Mouse (Mus musculus) midbrain, embryonic 10.5 days (tissue): ENCODE data around the gene Ghdc. TPM values are rescaled to one million over a fixed set of nuclear protein-coding genes. Genes with fewer than 3 reads are reported as not detected.
A peak's percentile ranks its signal among the peaks of the same experiment; 100 is the strongest.

Experiments
- DNase-seq: peaks from one replicate; pipeline ENCODE4 v3.0.0-alpha.2; 2017; ENCODE audit warnings: low spot score
- H3K27ac ChIP-seq: fragments of 300-500 bp; sonication (generic); replicated peaks from 2 replicates; pipeline ENCODE4 v1.5.1; 2016; ENCODE audit warnings: mild to moderate bottlenecking
- H3K27me3 ChIP-seq: fragments of 300-500 bp; sonication (generic); 2 replicates; pipeline ENCODE4 v1.6.1; 2016; ENCODE audit warnings: low read depth, mild to moderate bottlenecking; ENCODE audit not compliant: poor library complexity, severe bottlenecking
- H3K36me3 ChIP-seq: fragments of 300-500 bp; sonication (generic); 2 replicates; pipeline ENCODE4 v1.6.1; 2016; ENCODE audit warnings: mild to moderate bottlenecking, moderate library complexity
- H3K4me1 ChIP-seq: fragments of 300-500 bp; sonication (generic); 2 replicates; pipeline ENCODE4 v1.6.1; 2016
- H3K4me3 ChIP-seq: fragments of 300-500 bp; sonication (generic); 2 replicates; pipeline ENCODE4 v1.5.1; 2016; ENCODE audit warnings: mild to moderate bottlenecking, moderate library complexity
- H3K9me3 ChIP-seq: fragments of 300-500 bp; sonication (generic); replicated peaks from 2 replicates; pipeline ENCODE4 v1.6.1; 2016; ENCODE audit warnings: mild to moderate bottlenecking
- WGBS: fragments of 180-500 bp; shearing (Covaris S2); methylation state at CpG from one replicate; pipeline ENCODE4 v1.1.7; 2016; 5-methylcytosine and 5-hydroxymethylcytosine counted together
- polyA plus RNA-seq: library from polyadenylated mRNA; unstranded; fragments of >200 nt; fragmentation: Nextera tagmentation; extraction: Ambion mirVana; gene quantifications from 2 replicates; pipeline ENCODE4 v1.2.1, GENCODE M21; 2016

Ghdc gene
- polyA plus RNA-seq, 1 experiment from 2014 or later, result 3.9 TPM

- WGBS, result 79% methylated on average over 3 of the region's 3 CpGs
- DNase-seq, result no peak
- Histone ChIP-seq H3K4me1 (no peaks in the 10 kb centered on the region), H3K9me3 (no peaks in the 10 kb centered on the region), H3K4me3 (no peak overlapping the region), H3K36me3 (peaks cover 11% of the 10 kb centered on the region), H3K27me3 (no peaks in the 10 kb centered on the region), H3K27ac (no peak overlapping the region)
Observed at GRCm38 (mm10) chr11:100778069-100778468, 7.3 kb upstream of the Ghdc start.

GRCm38 (mm10) chr11:100775921-100776320 is 5.2 kb upstream of the Ghdc start:
- WGBS, result 86% methylated on average over 10 of the region's 10 CpGs
- DNase-seq, result no peak
- Histone ChIP-seq H3K27me3 (no peaks in the 10 kb centered on the region), H3K9me3 (no peaks in the 10 kb centered on the region), H3K4me3 (no peak overlapping the region), H3K36me3 (no peaks in the 10 kb centered on the region), H3K27ac (no peak overlapping the region), H3K4me1 (0 out of 2 replicates have a peak, but pooled peaks cover 1% of the 10 kb centered on the region)

- no peak overlapping the region for H3K27ac ChIP-seq
- WGBS, result 83% methylated on average over 4 of the region's 4 CpGs
- no peak for DNase-seq
- no peaks in the 10 kb centered on the region for H3K36me3 ChIP-seq
- no peaks in the 10 kb centered on the region for H3K27me3 ChIP-seq
- H3K4me3 ChIP-seq, result no peak overlapping the region
- no peaks in the 10 kb centered on the region for H3K9me3 ChIP-seq
- H3K4me1 ChIP-seq, result peaks cover 12% of the 10 kb centered on the region; the same call in 1 of the 2 replicates
Observed at GRCm38 (mm10) chr11:100774261-100774660, 3.5 kb upstream of the Ghdc start.

- Histone ChIP-seq H3K9me3 (no peaks in the 10 kb centered on the region), H3K27me3 (no peaks in the 10 kb centered on the region), H3K4me1 (peaks cover 12% of the 10 kb centered on the region; the same call in 1 of the 2 replicates), H3K27ac (no peak overlapping the region), H3K36me3 (no peaks in the 10 kb centered on the region), H3K4me3 (peak overlapping the region; percentile 54)
- no peak for DNase-seq
- 59% methylated on average over 6 of the region's 6 CpGs for WGBS
Observed at GRCm38 (mm10) chr11:100769980-100770379, 777 bp downstream of the Ghdc start.

- no peaks in the 10 kb centered on the region for H3K9me3 ChIP-seq
- H3K36me3 ChIP-seq, result no peaks in the 10 kb centered on the region
- peaks cover 9% of the 10 kb centered on the region for H3K27me3 ChIP-seq
- 91% methylated on average over 5 of the region's 5 CpGs for WGBS
- no peak for DNase-seq
- no peak overlapping the region for H3K4me3 ChIP-seq
- H3K4me1 ChIP-seq, result peaks cover 12% of the 10 kb centered on the region; the same call in 1 of the 2 replicates
- no peak overlapping the region for H3K27ac ChIP-seq
Observed at GRCm38 (mm10) chr11:100767871-100768270, 2.9 kb downstream of the Ghdc start.

GRCm38 (mm10) chr11:100766726-100767125 is 4.0 kb downstream of the Ghdc start:
- Histone ChIP-seq H3K27me3 (peaks cover 21% of the 10 kb centered on the region), H3K9me3 (no peaks in the 10 kb centered on the region), H3K27ac (no peak overlapping the region), H3K36me3 (no peaks in the 10 kb centered on the region), H3K4me1 (peaks cover 18% of the 10 kb centered on the region), H3K4me3 (no peak overlapping the region)
- DNase-seq, result no peak
- WGBS, result 83% methylated on average over 9 of the region's 9 CpGs

- 91% methylated on average over 7 of the region's 7 CpGs for WGBS
- Histone ChIP-seq H3K27me3 (peaks cover 55% of the 10 kb centered on the region), H3K27ac (peak within 1 kb of the TSS; percentile 69), H3K9me3 (no peaks in the 10 kb centered on the region), H3K4me1 (peaks cover 32% of the 10 kb centered on the region), H3K36me3 (no peaks in the 10 kb centered on the region), H3K4me3 (peak within 1 kb of the TSS; percentile 59)
- DNase-seq, result no peak
Observed at GRCm38 (mm10) chr11:100762831-100763230, 7.9 kb downstream of the Ghdc start, which contains the start of gene Hcrt. Gene Hcrt (minus strand): TSS chr11:100762931.

GRCm38 (mm10) chr11:100761547-100762045 is 9.2 kb downstream of the Ghdc start:
- Histone ChIP-seq H3K9me3 (no peaks in the 10 kb centered on the region), H3K27ac (peak overlapping the region; percentile 69), H3K4me3 (peak overlapping the region; percentile 59), H3K27me3 (peaks cover 62% of the 10 kb centered on the region), H3K36me3 (no peaks in the 10 kb centered on the region), H3K4me1 (peaks cover 32% of the 10 kb centered on the region)
- peak; percentile 93 for DNase-seq
- under 1% methylated on average over 27 of the region's 27 CpGs for WGBS

- whole genome bisulfite sequencing, result under 1% methylated on average over 49 of the region's 51 CpGs
- H3K27me3 ChIP-seq, result peaks cover 66% of the 10 kb centered on the region
Observed at GRCm38 (mm10) chr11:100759611-100760233, 11.0 kb downstream of the Ghdc start, which contains the start of gene Kcnh4. Gene Kcnh4 (minus strand): TSS chr11:100759942.

GRCm38 (mm10) chr11:100758707-100759610 is 11.8 kb downstream of the Ghdc start:
- Histone ChIP-seq H3K9me3 (no peaks in the 10 kb centered on the region), H3K36me3 (no peaks in the 10 kb centered on the region), H3K4me1 (peaks cover 32% of the 10 kb centered on the region), H3K27ac (peak overlapping the region; percentile 79), H3K27me3 (peaks cover 63% of the 10 kb centered on the region), H3K4me3 (peak overlapping the region; percentile 60)
- peak; percentile 73 for DNase-seq
- WGBS, result under 1% methylated on average over 35 of the region's 35 CpGs

More at GRCm38 (mm10) chr11:100759611-100760233, 11.0 kb downstream of the Ghdc start, which contains the start of gene Kcnh4:
- Histone ChIP-seq H3K27ac (peak within 1 kb of the TSS; percentile 79), H3K4me3 (peak within 1 kb of the TSS; percentile 60), H3K4me1 (peaks cover 32% of the 10 kb centered on the region), H3K9me3 (no peaks in the 10 kb centered on the region), H3K36me3 (no peaks in the 10 kb centered on the region)
- DNase-seq, result peak; percentile 34

- no peaks in the 10 kb centered on the region for H3K36me3 ChIP-seq
- no peak overlapping the region for H3K4me3 ChIP-seq
- no peak for DNase-seq
- H3K27ac ChIP-seq, result no peak overlapping the region
- peaks cover 54% of the 10 kb centered on the region for H3K27me3 ChIP-seq
- 91% methylated on average over 12 of the region's 12 CpGs for WGBS
- H3K9me3 ChIP-seq, result no peaks in the 10 kb centered on the region
- H3K4me1 ChIP-seq, result peaks cover 32% of the 10 kb centered on the region
Observed at GRCm38 (mm10) chr11:100757566-100757965, 13.2 kb downstream of the Ghdc start.

GRCm38 (mm10) chr11:100756476-100756875 is 14.3 kb downstream of the Ghdc start:
- H3K36me3 ChIP-seq, result peaks cover 3% of the 10 kb centered on the region; the same call in 1 of the 2 replicates
- no peaks in the 10 kb centered on the region for H3K9me3 ChIP-seq
- 65% methylated on average over 6 of the region's 6 CpGs for WGBS
- no peak for DNase-seq
- H3K4me3 ChIP-seq, result no peak overlapping the region
- H3K4me1 ChIP-seq, result peaks cover 24% of the 10 kb centered on the region
- no peak overlapping the region for H3K27ac ChIP-seq
- peaks cover 52% of the 10 kb centered on the region for H3K27me3 ChIP-seq
